Mouse (Mus musculus): Measurements from ENCODE around the gene Pgpep1.

Gene Pgpep1

DNA sequence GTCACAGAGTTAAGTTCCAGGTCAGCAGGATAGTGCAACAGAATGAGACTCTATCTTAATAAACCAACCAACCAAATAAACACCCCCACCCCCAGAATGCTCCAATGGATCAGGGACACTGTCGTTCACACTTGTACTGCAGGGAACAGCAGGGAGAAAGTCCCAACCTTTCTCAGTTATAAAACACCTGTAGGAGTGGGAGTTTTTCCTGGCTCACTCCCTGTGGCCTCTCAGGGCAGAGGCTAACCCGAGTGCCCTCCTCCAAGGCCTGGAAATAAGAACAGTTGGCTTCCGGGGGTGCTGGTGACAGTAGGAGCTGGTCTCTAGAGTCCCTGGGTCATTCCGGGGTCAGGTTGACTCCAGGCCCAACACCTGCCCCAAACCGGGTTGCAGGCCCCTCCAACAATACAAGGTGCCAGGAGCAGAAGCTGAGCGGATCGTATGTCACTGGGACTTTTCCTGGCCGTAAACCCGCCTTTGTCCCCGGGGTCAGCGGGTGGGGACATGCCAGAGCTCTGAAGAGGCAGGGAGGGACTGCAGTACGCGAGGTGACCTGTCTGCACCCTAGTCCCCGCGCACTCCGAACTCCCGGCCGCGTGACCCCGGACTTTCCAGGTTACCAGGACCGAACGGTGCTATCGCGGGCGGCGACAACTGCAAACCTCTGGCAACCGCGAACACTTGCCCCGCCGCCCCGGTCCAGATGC, 1.1 kb downstream of the Pgpep1 start:
- DNase-seq, result peak; percentile 70 to 73

DNA sequence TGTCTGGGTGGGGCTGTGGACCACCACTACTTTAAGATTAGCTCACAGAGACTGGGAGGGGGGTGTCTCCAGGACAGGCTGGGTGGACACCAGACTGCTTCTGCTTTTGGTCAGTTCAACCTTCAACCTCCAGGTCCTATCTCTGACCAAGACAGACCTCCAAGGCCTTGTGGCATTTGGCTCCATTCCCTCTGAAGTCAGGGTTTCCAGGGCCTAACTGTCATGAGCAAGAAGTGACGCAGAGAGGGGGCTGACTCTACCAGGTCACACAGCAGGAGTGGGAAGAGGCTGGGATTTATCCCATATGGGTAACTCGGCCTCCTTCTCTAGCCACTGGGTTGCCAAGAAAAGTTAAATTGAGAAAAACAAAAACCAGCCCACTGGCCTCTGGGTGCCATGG, 2.4 kb downstream of the Pgpep1 start:
- no peak for DNase-seq

DNA sequence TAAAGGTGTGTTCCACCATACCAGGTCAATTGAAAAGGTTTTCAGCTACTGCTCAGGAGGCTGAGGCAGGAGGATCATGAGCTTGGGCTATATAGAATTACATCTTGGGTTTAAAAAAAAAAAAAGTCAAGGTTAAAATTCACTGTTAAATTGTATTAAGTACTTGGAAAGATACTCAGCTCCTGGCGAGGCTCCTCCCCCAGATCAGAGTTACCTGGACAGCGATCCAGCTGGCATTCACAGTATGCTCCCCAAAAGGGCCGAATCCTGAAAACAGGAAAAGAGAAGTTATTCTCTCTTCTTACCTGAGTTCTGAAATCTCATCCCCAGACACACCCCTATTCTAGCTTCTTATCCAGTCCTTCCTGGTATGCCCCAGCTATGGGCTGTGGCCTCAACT, 3.0 kb downstream of the Pgpep1 start:
- no peak for DNase-seq

DNA sequence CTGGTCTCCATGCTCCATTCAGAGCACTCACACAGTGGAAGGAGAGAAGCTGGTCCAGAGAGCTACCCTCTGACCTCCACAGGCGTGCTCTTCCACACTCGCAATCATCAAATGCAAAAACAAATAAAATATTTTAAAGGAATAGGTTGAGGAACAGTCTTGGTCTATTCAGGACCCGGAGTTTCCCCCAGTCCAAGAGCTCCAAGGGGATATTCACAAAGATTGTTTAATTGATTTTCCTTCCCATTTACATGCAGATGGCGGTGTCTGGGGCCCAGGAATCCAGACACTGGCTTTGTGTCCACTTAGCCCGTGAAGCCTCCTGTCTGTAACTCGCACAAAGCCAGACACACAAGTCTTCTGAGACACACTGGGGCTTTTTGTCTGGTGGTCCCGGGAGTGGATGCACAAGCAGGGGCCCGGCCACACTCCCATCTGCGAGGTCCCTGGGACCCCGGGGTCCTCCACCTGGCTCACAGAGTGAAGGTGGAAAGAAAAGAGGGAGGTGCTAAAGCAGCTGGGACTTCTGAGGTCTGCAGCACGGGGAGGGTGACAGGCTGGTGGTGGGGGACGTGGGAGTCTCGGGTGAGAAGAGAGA, 3.9 kb downstream of the Pgpep1 start:
- DNase-seq, result no peak

DNA sequence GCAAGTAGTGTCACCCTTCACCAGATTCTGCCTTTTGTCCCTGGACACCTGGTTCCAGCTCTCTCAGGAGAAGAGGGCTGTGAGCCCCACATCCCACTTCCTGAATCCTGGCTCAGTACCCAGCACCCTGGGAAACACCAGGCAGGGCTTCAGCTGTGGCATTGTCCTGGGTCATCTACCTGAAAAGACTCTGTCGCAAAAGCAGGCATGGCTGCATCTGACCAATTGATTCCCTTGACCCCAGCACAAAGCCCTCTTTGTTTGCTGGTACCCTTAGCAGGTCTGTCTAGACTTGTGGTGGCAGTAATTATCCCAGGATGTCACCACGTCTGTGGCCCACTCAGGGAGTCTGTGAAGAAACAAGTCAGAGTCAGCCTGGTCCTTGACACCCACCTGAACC, 4.7 kb downstream of the Pgpep1 start:
- DNase-seq, result no peak

DNA sequence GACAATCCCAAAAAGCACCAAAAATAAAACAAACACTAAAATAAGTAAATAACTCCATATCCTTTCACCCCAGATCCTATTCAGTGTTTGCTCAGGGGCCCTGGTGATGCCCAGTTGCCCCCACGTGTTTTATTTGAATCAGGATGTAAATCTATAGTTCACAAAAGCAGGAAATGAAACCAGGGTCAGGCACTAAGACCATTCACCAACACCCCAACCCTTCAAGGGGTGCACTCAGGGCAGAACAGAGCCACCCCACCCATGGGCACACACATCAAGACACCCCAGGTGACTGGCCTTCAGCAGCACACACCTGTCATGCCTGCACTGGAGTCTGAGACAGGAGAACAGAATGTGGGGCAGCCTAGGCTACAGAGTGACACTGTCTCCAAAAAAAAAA, 6.1 kb downstream of the Pgpep1 start:
- no peak for DNase-seq

DNA sequence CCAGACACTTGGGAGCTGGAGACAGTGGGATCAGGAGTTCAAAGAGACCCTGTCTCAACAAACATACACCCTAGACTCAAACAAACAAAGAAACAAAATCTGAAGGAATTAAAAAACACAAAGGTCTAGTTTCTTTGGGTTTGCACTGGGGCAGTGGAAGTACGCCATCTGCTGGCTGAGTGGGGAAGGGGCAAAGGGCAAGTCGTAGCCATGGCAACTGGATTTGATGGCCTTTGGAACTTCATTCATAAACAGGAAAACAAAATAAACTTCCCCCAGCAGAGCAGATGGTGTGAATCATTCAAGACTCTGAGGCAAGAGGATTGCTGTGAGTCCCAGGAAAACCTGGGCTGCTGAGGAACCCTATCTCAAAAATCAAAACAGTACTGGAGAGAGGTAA, 7.0 kb downstream of the Pgpep1 start:
- peak; percentile 82 to 93 for DNase-seq

DNA sequence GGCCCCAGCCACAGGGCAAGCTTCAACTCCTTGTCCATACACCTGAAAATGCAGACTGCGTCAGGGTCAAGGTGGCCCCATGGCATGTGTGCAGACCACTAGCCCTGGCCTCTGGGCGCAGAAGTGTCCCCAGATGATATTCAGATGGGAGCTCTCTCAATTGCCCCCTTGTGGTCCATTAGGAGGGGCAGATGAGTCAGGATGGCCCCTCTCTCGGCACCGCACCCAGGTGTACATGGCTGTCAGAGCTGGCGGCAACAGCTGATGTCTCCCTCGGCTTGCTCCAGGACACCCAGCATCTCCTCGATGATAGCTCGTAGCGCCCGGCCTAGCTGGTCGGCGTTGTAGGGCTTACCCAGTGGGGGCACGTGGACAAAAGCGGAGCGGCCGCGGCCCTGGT, 9.8 kb downstream of the Pgpep1 start:
- no peak for DNase-seq

DNA sequence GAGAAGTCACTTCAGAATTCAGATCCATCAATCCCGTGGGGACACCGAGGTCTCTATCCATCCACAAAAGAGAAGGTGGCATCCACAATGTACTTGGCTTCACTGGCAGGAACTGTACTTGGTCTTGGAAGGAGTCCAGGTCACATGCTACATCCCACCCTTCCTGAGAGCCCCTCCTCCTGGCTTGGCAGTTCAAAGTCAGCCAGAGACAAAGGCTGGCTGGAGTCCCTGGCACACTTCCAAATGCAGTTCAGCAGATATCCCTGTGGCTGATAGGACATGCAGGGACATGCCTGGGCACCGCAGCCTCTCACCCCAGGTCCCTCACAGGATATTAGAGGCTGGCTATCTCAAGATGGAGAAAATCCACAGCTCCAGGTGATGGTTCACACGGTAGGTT, 10.9 kb downstream of the Pgpep1 start:
- peak; percentile 93 to 95 for DNase-seq

DNA sequence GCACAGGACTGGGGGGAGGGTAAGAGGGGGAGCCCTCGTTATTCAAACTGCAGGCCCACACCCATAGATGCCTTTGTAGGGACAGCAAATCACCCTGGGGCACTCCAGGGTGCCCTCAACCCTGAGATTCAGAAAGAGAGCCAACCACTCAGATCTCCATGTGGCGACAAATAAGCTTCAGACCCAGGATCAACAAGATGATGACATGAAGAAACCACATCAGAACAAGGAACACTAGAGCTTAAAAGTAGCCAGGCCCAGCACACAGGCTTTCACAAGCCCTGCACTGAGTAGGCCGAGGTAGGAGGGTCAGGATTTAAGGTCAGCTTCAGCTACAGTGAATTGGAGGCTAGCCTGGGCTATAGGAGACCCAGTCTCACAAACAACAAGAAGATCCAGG, 11.3 kb downstream of the Pgpep1 start:
- DNase-seq, result no peak

DNA sequence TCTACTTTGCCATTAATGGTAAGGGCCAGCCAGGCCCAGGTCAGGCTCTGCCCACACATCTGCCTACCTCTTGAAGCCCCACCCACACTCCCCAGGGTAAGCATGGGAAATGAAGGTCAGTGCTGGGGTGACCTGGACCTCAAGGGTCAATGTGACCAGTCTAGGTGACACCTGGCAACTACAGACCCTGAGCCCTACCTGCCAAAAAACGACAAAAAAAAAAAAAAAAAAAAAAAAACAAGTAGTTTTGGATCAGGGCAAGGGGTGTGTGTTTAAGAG, 12.1 kb downstream of the Pgpep1 start:
- DNase-seq, result peak; percentile 51 to 57

DNA sequence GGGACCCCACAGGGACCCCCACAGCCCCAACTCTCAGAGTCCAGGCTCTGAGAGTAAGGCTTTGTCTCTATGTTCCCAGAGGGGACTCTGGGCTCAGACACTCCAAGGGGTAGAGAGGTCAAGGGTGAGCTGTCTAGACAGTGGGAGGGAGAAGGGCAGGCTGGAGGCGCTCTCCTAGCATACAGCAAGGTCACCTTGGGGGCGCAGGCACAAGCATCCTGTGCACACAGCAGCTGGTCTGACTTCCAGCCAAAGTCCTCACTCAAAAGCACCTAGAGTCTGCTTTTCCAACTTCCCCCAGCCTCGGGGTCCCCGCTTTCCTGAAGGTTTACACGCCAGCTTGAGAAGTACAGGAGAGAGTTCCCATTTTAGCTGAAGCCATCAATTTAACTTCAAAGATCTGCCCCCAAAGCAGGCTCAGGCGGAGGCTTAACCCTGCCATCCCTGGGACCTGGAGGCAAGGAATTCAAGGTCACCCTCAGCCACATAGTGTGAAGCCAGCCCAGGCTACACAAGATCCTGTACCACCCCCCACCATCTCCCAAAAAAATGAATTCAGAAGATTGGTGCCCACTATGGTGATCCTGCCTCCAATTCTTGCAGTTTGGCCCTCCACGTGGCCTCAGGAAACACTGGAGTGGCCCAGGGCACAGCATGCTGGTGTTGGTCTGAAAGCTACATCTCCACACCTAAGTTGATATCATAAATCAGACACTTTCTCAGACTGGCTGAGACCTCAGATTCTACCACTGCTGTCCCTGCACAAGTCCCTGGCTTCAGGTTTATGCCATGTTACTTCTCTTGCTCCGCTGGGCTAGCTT, 12.6 kb downstream of the Pgpep1 start:
- DNase-seq, result peak; percentile 78 to 83

DNA sequence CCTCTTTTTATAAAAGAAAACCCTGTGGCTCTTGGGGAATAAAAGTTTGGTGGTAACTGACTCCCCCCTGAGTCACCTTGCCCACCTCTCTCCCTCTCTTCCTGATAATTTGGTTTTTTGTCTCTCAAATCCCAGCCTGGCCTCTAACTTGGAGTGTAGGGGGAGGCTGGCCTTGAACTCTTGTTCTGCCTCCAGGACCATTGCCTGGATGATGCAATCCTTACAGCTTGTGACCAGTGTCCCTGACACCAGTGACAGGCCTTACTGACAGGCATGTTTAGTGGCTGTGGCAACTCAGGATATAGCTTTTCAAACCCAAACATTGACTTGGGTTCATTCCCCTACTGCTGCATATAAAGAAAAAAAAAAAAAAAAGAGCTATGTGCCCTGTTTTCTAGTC, 13.4 kb downstream of the Pgpep1 start:
- DNase-seq, result peak in 1 of 2 experiments; percentile 19

DNA sequence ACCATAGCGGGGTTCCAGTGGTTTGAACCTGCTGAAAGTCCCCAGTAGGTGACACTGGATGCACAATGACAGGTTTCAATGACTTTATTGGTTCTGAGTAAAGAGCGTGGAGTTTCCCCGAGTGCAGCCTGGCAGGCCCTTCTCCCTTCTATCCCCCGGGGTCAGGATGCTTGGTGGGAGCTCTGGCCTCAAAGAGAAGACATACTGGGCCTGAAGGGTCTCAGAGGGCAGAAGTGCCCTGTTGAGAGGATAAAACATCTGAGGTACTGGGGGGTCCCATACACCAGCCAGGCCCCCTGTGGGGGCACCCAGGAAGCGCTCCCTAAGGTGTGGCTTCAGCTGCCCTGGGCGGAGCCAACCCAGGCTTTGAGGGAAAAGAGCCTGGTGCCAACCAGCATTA, 13.8 kb downstream of the Pgpep1 start:
- DNase-seq, result no peak

DNA sequence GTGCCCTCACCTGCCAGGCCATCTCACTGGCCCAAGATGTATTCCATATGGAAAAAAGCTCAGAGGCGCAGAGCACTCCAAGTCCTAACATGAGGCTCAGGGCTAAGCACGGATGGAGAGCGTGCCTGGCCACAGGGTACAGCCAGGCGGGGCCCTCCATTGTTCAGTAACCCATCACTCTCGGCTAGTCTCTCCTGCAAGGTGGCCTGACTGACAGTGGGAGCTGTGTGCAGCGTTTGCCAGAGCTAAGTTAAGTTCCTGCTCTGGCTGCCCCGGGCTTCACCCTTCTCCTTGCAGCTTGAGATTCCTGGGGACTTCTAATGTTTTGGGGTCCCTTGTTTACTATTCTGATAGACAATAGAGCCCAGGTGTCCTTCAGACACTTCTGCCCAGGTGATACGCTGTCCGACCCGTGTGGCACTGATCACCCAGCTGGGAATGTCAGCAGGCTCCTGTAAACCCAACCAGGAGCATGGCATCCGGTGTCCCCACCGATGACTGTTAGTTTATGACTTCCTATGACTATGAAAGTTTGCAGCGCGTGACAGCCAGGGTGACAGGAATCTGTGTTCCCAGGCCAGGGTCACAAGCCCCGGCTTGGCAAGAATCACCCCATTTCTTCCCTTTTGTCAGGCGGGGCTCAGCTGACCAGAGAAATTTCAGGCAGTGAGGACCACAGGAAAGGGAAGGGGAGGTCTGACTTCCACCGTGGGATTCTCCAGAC, 14.5 kb downstream of the Pgpep1 start:
- peak; percentile 56 to 66 for DNase-seq

DNA sequence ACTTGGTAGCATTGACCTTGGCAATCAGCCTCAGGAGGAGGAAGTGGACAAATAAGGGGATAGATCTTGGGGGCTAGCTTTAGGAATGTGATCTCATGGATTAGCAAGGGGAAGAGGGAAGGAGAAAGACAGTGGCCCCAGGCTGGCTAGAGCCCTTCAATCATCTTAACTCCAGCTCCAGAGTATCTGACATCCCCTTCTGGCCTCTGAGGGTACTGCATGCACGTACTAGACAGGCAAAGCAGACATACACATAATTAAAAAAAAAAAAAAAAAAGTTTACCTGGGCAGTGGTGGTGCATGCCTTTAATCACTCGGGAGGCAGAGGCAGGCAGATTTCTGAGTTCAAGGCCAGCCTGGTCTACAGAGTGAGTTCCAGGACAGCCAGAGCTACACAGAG, 16.1 kb downstream of the Pgpep1 start:
- peak in 1 of 2 experiments; percentile 72 for DNase-seq

DNA sequence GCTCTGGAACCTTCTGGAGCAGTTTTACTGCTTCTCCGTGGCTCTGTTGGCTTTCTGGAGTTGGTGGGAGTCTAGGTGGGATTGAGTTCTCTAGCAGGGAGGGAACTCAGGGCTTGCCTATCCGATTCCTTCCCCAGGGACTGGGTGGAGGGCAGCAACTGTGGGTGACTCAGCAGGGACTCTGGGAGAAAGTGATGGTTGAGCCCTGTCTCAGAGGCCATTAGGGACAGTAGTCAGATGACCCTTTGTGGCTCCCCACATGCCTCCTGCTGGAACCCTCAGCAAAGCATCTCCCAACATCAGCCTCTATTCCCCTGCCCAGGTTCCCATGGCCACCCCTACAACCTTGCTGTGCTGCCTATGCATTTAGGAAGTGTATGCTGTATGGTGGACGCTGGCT, 17.2 kb downstream of the Pgpep1 start:
- DNase-seq, result no peak

DNA sequence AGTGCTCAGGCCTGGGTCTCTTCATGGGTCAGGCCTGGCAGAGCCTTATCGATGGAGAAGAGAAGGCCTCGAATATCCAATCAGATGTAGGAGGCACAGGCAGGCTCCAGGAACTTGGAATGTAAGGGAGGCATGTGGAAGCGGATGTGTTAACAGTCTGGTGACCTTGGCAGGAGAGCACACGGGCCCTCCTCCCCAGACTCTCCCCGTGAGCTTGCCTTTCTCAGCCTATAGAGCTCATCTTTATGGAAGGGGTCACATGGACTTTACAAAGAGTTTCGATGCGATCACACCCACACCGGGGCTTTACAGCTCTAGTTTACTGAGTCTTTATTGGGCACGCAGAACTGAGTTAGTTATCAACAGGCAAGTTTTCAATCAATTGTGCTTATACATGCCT, 21.4 kb downstream of the Pgpep1 start:
- no peak for DNase-seq

DNA sequence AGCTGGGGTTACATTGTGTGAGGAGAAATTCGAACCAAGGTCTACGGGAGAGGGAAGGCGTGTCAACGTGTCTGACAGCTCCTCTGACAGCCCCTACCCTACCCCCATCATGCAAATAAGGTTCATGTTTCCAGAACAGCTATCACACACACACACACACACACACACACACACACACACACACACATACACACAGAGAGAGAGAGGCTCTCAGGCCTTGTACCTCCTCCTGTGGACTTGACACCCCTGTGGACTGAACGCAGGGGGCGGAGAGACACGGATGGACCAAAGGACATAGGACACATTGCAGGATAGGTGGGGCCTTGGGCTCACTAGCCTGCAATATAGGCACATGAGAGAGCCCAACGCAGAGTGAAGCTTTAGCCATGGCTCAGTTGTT, 23.4 kb downstream of the Pgpep1 start:
- peak in 1 of 2 experiments; percentile 60 for DNase-seq

DNA sequence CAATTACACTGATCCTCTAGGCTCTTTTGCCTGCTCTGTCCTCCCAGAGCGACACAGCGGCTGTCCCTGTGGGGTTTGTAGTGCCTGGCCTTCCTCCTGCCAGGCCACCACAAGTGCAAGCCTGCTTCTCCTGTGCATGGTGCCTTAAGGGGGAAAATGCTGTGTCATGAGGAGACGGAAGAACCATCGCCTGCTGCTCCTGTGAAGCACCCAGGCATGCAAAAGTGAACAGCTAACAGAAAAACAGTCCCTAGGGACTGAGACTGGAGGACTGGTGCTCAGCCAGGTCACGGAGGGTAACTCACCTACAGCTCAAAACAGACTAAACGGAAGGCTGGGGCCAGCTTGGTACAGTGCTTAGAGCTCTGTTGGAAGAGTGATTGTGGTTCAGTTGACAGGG, 24.7 kb downstream of the Pgpep1 start:
- peak; percentile 74 to 75 for DNase-seq

DNA sequence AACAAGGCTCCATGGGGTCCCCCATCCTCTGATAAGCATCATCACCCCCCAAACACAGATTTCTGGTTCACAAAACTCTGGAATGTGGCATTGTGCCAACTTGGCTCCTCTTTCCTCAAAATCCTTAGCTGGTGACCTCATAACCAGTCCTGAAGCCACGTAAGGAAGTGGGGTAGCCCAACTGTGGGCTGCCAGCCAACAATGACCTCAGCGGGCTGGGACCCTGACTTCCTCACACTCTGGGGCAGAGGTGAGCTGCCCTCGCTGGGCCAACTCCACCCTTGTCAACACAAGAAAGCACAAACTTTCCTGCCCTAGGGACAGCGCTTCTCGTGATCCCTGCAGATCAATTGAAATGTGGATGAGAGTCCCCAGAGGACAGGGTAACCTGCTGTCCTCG, 26.1 kb downstream of the Pgpep1 start:
- peak; percentile 87 to 91 for DNase-seq

DNA sequence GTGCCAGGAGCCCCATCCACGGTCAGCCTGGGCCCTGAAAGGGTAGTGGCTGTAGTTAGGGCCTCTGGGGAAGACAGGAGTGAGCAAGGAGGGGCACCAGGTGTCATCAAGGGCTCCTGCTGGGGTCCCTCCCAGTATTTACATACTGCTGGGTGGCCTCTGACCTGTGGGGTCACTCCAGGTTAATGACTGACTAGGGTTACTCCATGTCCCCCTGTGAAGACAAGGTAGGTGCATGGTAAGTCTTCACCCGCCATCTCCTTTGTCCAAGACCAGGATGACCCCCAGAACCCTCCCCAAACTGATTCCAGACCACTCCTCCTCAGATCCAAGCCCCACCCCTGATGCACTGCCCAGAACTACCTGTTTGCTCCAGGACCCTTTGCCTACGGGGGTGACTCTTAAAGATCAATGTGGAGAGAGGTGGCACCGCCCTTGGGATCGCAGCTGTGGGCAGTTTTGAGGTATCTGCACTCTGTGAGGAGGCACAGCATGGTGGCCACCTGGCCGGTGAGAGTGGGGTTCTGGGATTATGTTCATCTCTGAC, 27.8 kb downstream of the Pgpep1 start, which contains the start of gene Gdf15:
Gene Gdf15, minus strand, starts transcription at position 111 of the 547 bp plus-strand sequence.
- DNase-seq, result no peak

DNA sequence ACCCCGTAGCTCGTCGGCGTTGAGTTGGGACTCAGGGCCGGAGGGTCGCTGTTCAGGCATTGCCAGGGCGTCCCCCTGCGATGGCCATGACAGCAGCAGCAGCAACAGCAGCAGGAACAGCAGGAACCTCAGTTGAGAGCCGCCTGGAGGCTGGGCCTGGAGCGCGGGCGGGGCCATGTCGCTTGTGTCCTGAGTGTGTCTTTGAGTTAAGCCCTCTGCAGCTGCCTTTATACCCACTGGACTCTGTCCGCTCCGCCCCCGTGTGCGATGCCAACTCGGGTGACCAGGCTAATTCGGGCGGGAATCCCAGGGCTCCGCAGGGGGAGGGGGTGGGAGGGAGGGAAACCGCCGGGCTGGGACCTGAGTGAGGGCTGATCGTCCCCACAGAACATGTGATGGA, 28.8 kb downstream of the Pgpep1 start:
- peak; percentile 75 to 77 for DNase-seq

Data from kidney, adult 8-10 months (tissue).